Mouse (Mus musculus): Measurements from ENCODE around the gene Ttc38.
A peak's percentile ranks its signal among the peaks of the same experiment; 100 is the strongest.
"Not testable (repeated sequence)": the region's sequence is repeated elsewhere in the genome, so short reads cannot be mapped to it uniquely, and the experiment has no call there.

Gene Ttc38

GRCm38 (mm10) chr15:85822011-85822359 is 10.1 kb upstream of the Ttc38 start:
- no peak for DNase-seq (ENCODE audit: low read depth, low spot score)

- DNase-seq (ENCODE audit: low read depth, low spot score) = no peak
Observed at GRCm38 (mm10) chr15:85826676-85827075, 5.4 kb upstream of the Ttc38 start.

- no peak for DNase-seq (ENCODE audit: low read depth, low spot score)
Observed at GRCm38 (mm10) chr15:85828071-85828470, 4.0 kb upstream of the Ttc38 start.

GRCm38 (mm10) chr15:85829470-85829869 is 2.6 kb upstream of the Ttc38 start:
- no peak for DNase-seq (ENCODE audit: low read depth, low spot score)

- DNase-seq (ENCODE audit: low read depth, low spot score) = no peak
Observed at GRCm38 (mm10) chr15:85832599-85832998, 493 bp downstream of the Ttc38 start.

GRCm38 (mm10) chr15:85835335-85835734 is 3.2 kb downstream of the Ttc38 start:
- peak; percentile 13 for DNase-seq (ENCODE audit: low read depth, low spot score)

GRCm38 (mm10) chr15:85836887-85837286 is 4.8 kb downstream of the Ttc38 start:
- DNase-seq (ENCODE audit: low read depth, low spot score) = no peak

- no peak for DNase-seq (ENCODE audit: low read depth, low spot score)
Observed at GRCm38 (mm10) chr15:85840983-85841382, 8.9 kb downstream of the Ttc38 start.

- DNase-seq (ENCODE audit: low read depth, low spot score) = no peak
Observed at GRCm38 (mm10) chr15:85841796-85842360, 9.8 kb downstream of the Ttc38 start.

GRCm38 (mm10) chr15:85845071-85845470 is 13.0 kb downstream of the Ttc38 start:
- DNase-seq (ENCODE audit: low read depth, low spot score) = no peak

GRCm38 (mm10) chr15:85851656-85852392 is 19.7 kb downstream of the Ttc38 start:
- DNase-seq (ENCODE audit: low read depth, low spot score) = peak; percentile 15

GRCm38 (mm10) chr15:85858980-85859489 is 26.9 kb downstream of the Ttc38 start:
- no peak for DNase-seq (ENCODE audit: low read depth, low spot score)

GRCm38 (mm10) chr15:85859490-85860031 is 27.5 kb downstream of the Ttc38 start, which contains the start of gene Gtse1:
Gtse1 (plus strand) TSS chr15:85859745.
- peak; percentile 96 for DNase-seq (ENCODE audit: low read depth, low spot score)

GRCm38 (mm10) chr15:85865913-85866312 is 33.8 kb downstream of the Ttc38 start:
- DNase-seq (ENCODE audit: low read depth, low spot score) = not testable (repeated sequence)

GRCm38 (mm10) chr15:85867696-85868095 is 35.6 kb downstream of the Ttc38 start:
- peak; percentile 79 for DNase-seq (ENCODE audit: low read depth, low spot score)

GRCm38 (mm10) chr15:85877336-85877735 is 45.2 kb downstream of the Ttc38 start:
- no peak for DNase-seq (ENCODE audit: low read depth, low spot score)

- peak; percentile 86 for DNase-seq (ENCODE audit: low read depth, low spot score)
Observed at GRCm38 (mm10) chr15:85878848-85879497, 46.9 kb downstream of the Ttc38 start, which contains the start of gene Trmu. Trmu (plus strand) TSS chr15:85879312.

GRCm38 (mm10) chr15:85879498-85879895 is 47.4 kb downstream of the Ttc38 start:
- DNase-seq (ENCODE audit: low read depth, low spot score) = no peak

- DNase-seq (ENCODE audit: low read depth, low spot score) = no peak
Observed at GRCm38 (mm10) chr15:85885606-85886005, 53.5 kb downstream of the Ttc38 start.

- DNase-seq (ENCODE audit: low read depth, low spot score) = no peak
Observed at GRCm38 (mm10) chr15:85889235-85889634, 57.1 kb downstream of the Ttc38 start.

- no peak for DNase-seq (ENCODE audit: low read depth, low spot score)
Observed at GRCm38 (mm10) chr15:85891971-85892370, 59.9 kb downstream of the Ttc38 start.

- DNase-seq (ENCODE audit: low read depth, low spot score) = no peak
Observed at GRCm38 (mm10) chr15:85892498-85893118, 60.5 kb downstream of the Ttc38 start.
